Mouse (Mus musculus): ENCODE results near the gene Ccpg1. TPM values are rescaled to one million over a fixed set of nuclear protein-coding genes. Genes with fewer than 3 reads are reported as not detected.

Gene Ccpg1
- polyA plus RNA-seq (2015; fragmentation: Nextera tagmentation; extraction: Ambion mirVana): 25.9 and 29.2 TPM in 2 replicates

GRCm38 (mm10) chr9:72985250-72986220, at the start of gene Ccpg1, which contains the start of gene Ccpg1os:
Ccpg1 (plus strand) TSS chr9:72985429.
Ccpg1os (minus strand) TSS chr9:72985382.
- Histone ChIP-seq H3K27me3 (replicated peaks) (0 out of 2 replicates have a peak, but pooled peaks cover 6% of the 10 kb centered on the region), H3K4me2 (peak within 1 kb of the TSS; percentile 96), H3K4me3 (peak within 1 kb of the TSS; percentile 91), H3K4me1 (peaks cover 13% of the 10 kb centered on the region), H3K9me3 (no peaks in the 10 kb centered on the region), H3K27ac (replicated peaks) (peak within 1 kb of the TSS; percentile 74), H3K36me3 (no peaks in the 10 kb centered on the region), H3K9ac (peak within 1 kb of the TSS; percentile 89)
- under 1% methylated on average over 88 of the region's 88 CpGs for WGBS
- ATAC-seq (ENCODE audit: extremely low read depth, insufficient number of reproducible peaks, low FRiP score, low TSS enrichment): peak; percentile 97

GRCm38 (mm10) chr9:72936301-72936700, 48.9 kb upstream of the Ccpg1 start:
- no peak overlapping the region for H3K27ac ChIP-seq (replicated peaks)
- H3K9me3 ChIP-seq: no peaks in the 10 kb centered on the region
- H3K4me3 ChIP-seq: no peak overlapping the region
- H3K27me3 ChIP-seq (replicated peaks): no peaks in the 10 kb centered on the region
- no peak overlapping the region for H3K4me2 ChIP-seq
- WGBS: 72% methylated on average over 2 of the region's 2 CpGs
- H3K4me1 ChIP-seq: no peaks in the 10 kb centered on the region
- ATAC-seq (ENCODE audit: extremely low read depth, insufficient number of reproducible peaks, low FRiP score, low TSS enrichment): no peak
- peaks cover 7% of the 10 kb centered on the region for H3K36me3 ChIP-seq
- H3K9ac ChIP-seq: no peak overlapping the region

- H3K27me3 ChIP-seq (replicated peaks): no peaks in the 10 kb centered on the region
- H3K4me1 ChIP-seq: no peaks in the 10 kb centered on the region
- no peak for ATAC-seq (ENCODE audit: extremely low read depth, insufficient number of reproducible peaks, low FRiP score, low TSS enrichment)
- peaks cover 37% of the 10 kb centered on the region for H3K36me3 ChIP-seq
- WGBS: 58% methylated on average over 3 of the region's 3 CpGs
- peaks cover 7% of the 10 kb centered on the region for H3K9me3 ChIP-seq
- no peak overlapping the region for H3K4me2 ChIP-seq
- no peak overlapping the region for H3K27ac ChIP-seq (replicated peaks)
- no peak overlapping the region for H3K4me3 ChIP-seq
- no peak overlapping the region for H3K9ac ChIP-seq
These were observed 41.8 kb upstream of the Ccpg1 start for GRCm38 (mm10) chr9:72943424-72943823.

GRCm38 (mm10) chr9:72944286-72944685, 40.9 kb upstream of the Ccpg1 start:
- no peak overlapping the region for H3K4me2 ChIP-seq
- ATAC-seq (ENCODE audit: extremely low read depth, insufficient number of reproducible peaks, low FRiP score, low TSS enrichment): no peak
- WGBS: 82% methylated on average over 13 of the region's 13 CpGs
- H3K9ac ChIP-seq: no peak overlapping the region
- no peak overlapping the region for H3K27ac ChIP-seq (replicated peaks)
- H3K36me3 ChIP-seq: peaks cover 37% of the 10 kb centered on the region
- H3K4me1 ChIP-seq: no peaks in the 10 kb centered on the region
- no peaks in the 10 kb centered on the region for H3K27me3 ChIP-seq (replicated peaks)
- no peak overlapping the region for H3K4me3 ChIP-seq
- H3K9me3 ChIP-seq: peaks cover 7% of the 10 kb centered on the region

- WGBS: 91% methylated on average over 1 of the region's 1 CpGs
- no peak for ATAC-seq (ENCODE audit: extremely low read depth, insufficient number of reproducible peaks, low FRiP score, low TSS enrichment)
- Histone ChIP-seq H3K4me3 (no peak overlapping the region), H3K27me3 (replicated peaks) (0 out of 2 replicates have a peak, but pooled peaks cover 3% of the 10 kb centered on the region), H3K4me2 (no peak overlapping the region), H3K36me3 (peaks cover 37% of the 10 kb centered on the region), H3K9ac (no peak overlapping the region), H3K9me3 (peaks cover 7% of the 10 kb centered on the region), H3K4me1 (no peaks in the 10 kb centered on the region), H3K27ac (replicated peaks) (no peak overlapping the region)
These were observed 38.2 kb upstream of the Ccpg1 start for GRCm38 (mm10) chr9:72947010-72947409.

GRCm38 (mm10) chr9:72949572-72949971, 35.7 kb upstream of the Ccpg1 start:
- H3K27ac ChIP-seq (replicated peaks): no peak overlapping the region
- no peak overlapping the region for H3K4me2 ChIP-seq
- H3K4me1 ChIP-seq: no peaks in the 10 kb centered on the region
- H3K4me3 ChIP-seq: no peak overlapping the region
- ATAC-seq (ENCODE audit: extremely low read depth, insufficient number of reproducible peaks, low FRiP score, low TSS enrichment): no peak
- H3K9me3 ChIP-seq: peaks cover 7% of the 10 kb centered on the region
- H3K9ac ChIP-seq: no peak overlapping the region
- WGBS: 74% methylated on average over 7 of the region's 7 CpGs
- 0 out of 2 replicates have a peak, but pooled peaks cover 3% of the 10 kb centered on the region for H3K27me3 ChIP-seq (replicated peaks)
- H3K36me3 ChIP-seq: peaks cover 26% of the 10 kb centered on the region

- Histone ChIP-seq H3K4me2 (no peak overlapping the region), H3K27me3 (replicated peaks) (0 out of 2 replicates have a peak, but pooled peaks cover 3% of the 10 kb centered on the region), H3K9ac (no peak overlapping the region), H3K36me3 (no peaks in the 10 kb centered on the region), H3K4me1 (peaks cover 7% of the 10 kb centered on the region; the same call in 1 of the 2 replicates), H3K27ac (replicated peaks) (no peak overlapping the region), H3K4me3 (no peak overlapping the region), H3K9me3 (no peaks in the 10 kb centered on the region)
- WGBS: 44% methylated on average over 2 of the region's 2 CpGs
- ATAC-seq (ENCODE audit: extremely low read depth, insufficient number of reproducible peaks, low FRiP score, low TSS enrichment): no peak
These were observed 30.5 kb upstream of the Ccpg1 start for GRCm38 (mm10) chr9:72954746-72955145.

GRCm38 (mm10) chr9:72955546-72955945, 29.7 kb upstream of the Ccpg1 start:
- no peaks in the 10 kb centered on the region for H3K36me3 ChIP-seq
- no peak overlapping the region for H3K27ac ChIP-seq (replicated peaks)
- no peak for ATAC-seq (ENCODE audit: extremely low read depth, insufficient number of reproducible peaks, low FRiP score, low TSS enrichment)
- no peak overlapping the region for H3K4me3 ChIP-seq
- WGBS: 29% methylated on average over 1 of the region's 1 CpGs
- H3K9me3 ChIP-seq: no peaks in the 10 kb centered on the region
- H3K4me1 ChIP-seq: peaks cover 7% of the 10 kb centered on the region; the same call in 1 of the 2 replicates
- H3K4me2 ChIP-seq: no peak overlapping the region
- 0 out of 2 replicates have a peak, but pooled peaks cover 3% of the 10 kb centered on the region for H3K27me3 ChIP-seq (replicated peaks)
- H3K9ac ChIP-seq: no peak overlapping the region

- peak within 1 kb of the TSS; percentile 75 for H3K4me2 ChIP-seq
- H3K9me3 ChIP-seq: no peaks in the 10 kb centered on the region
- ATAC-seq (ENCODE audit: extremely low read depth, insufficient number of reproducible peaks, low FRiP score, low TSS enrichment): peak; percentile 54; the same call in 1 of the 2 replicates
- peak within 1 kb of the TSS; percentile 78 for H3K9ac ChIP-seq
- H3K4me1 ChIP-seq: peaks cover 7% of the 10 kb centered on the region; the same call in 1 of the 2 replicates
- WGBS: 2% methylated on average over 43 of the region's 43 CpGs
- peak within 1 kb of the TSS; percentile 70 for H3K4me3 ChIP-seq
- H3K27me3 ChIP-seq (replicated peaks): no peaks in the 10 kb centered on the region
- no peaks in the 10 kb centered on the region for H3K36me3 ChIP-seq
- peak within 1 kb of the TSS; percentile 39; the same call in 1 of the 2 replicates for H3K27ac ChIP-seq (replicated peaks)
These were observed 26.4 kb upstream of the Ccpg1 start, which contains the start of the genes Dyx1c1 and Gm44503 for GRCm38 (mm10) chr9:72958521-72959450. Dyx1c1 (plus strand) TSS chr9:72958785. Gm44503 (plus strand) TSS chr9:72958852.

- H3K27ac ChIP-seq (replicated peaks): no peak overlapping the region
- WGBS: 51% methylated on average over 8 of the region's 8 CpGs
These were observed 23.9 kb upstream of the Ccpg1 start for GRCm38 (mm10) chr9:72961346-72961745.

More at GRCm38 (mm10) chr9:72961346-72961745, 23.9 kb upstream of the Ccpg1 start:
- Histone ChIP-seq H3K36me3 (no peaks in the 10 kb centered on the region), H3K4me1 (peaks cover 7% of the 10 kb centered on the region; the same call in 1 of the 2 replicates), H3K9ac (no peak overlapping the region), H3K4me3 (no peak overlapping the region), H3K4me2 (no peak overlapping the region), H3K9me3 (no peaks in the 10 kb centered on the region), H3K27me3 (replicated peaks) (no peaks in the 10 kb centered on the region)
- ATAC-seq (ENCODE audit: extremely low read depth, insufficient number of reproducible peaks, low FRiP score, low TSS enrichment): no peak
